Mouse (Mus musculus): ENCODE results near the gene Adig.

Gene Adig

DNA sequence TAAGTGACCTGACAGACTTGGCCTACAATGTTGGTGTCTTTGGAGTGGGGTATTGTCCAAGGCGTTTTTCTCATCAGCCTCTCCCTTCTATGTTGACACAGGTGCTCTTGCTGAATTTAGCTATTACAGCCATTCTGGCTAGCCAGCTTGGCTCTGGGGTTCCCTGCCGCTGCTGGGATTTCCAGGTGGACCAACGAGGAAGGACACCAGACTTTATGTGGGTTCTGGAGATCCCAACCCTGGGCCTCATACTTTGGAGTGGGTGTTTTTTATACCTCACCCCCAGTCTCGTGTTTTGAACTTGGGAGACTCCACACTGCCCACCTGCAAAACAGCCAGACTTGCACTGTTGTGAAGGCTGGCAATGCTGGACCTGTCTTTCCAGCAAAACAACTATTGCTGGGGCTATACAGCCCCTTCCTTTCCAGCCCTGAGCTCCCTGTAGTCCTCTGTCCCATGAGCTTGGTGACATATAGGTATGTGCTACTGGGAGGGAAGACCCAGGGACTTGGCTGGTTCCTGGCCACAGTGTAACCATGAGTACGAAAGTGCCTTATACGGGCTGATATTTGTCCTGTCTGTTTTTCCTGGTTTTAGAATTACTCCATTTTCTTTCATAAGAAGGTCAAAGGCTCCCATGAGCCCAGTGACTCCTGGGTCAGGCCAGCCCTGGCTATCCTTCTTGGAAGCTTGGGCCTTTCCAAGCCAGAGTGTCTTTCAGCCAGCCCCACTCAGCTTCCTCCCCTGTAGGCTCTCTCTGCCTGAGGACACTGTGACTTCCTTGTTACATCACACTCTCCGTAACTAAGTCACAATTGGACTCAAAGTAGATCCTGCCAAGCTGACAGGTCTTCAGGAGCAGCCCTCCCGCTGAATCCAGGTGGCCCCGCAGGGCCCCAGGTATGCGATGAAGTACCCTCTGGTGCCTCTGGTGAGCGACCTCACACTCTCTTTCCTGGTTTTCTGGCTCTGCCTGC is at the start of gene Adig:
Adig (plus strand) TSS at position 777 of the 977 bp plus-strand sequence.
- DNase-seq (ENCODE audit: low read depth, low spot score) = no peak

DNA sequence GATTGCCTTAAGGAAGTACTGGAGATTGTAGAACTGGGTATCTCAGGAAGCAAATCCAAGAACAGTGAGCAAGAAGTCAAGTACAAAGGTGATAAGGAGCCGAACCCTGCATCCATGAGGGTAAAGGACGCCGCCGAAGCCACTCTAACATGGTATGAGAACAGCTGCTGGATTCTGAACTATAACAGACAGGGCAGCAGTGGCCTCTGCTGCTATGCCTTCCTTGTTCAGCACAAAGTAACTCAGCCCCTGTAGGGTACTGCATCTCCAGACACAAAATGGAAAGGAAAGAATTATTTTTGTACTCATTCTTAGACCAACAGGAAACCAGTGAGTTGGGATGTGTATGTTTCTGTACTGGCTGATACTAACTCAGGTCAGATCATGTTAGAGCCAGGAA is 46.0 kb upstream of the Adig start:
- DNase-seq (ENCODE audit: low read depth, low spot score) = no peak

DNA sequence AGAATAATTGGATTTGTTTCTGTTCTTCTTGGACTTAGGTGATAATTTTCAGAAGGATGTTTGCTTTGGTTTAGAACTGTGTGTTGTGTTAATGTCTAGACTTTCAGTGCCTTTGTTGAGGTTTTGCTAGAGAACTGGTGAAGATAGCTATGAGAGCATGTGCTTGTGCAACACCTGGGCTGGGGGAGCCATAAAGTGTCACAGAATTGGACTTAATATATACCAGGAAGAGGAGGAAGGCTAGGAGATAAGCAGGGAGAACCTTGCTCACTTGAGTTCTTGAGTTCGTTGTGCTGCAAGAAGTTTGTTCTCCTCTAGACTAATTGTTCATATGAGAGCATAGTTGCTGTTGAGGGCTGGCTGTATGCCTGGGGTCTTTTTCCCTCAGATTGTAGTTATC is 44.8 kb upstream of the Adig start:
- DNase-seq (ENCODE audit: low read depth, low spot score) = no peak

DNA sequence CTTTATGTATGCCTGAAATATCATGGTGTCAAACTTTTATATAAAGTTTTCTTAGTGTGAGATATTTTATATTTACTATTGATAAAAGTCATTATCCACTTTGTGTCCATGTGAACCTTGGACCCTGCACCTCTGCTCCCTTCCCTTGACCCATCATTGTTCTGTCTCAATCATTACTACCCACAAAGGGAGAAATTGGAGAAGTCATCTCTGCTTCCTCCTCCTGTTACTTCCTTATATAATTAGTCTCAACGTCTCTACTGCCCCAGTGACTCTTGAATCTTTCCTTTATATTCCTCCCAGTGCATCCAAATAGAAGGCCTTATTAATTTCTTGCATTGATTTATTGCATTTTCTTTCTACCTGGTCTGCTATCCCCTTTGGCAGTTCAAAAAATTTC is 40.0 kb upstream of the Adig start:
- no peak for DNase-seq (ENCODE audit: low read depth, low spot score)

DNA sequence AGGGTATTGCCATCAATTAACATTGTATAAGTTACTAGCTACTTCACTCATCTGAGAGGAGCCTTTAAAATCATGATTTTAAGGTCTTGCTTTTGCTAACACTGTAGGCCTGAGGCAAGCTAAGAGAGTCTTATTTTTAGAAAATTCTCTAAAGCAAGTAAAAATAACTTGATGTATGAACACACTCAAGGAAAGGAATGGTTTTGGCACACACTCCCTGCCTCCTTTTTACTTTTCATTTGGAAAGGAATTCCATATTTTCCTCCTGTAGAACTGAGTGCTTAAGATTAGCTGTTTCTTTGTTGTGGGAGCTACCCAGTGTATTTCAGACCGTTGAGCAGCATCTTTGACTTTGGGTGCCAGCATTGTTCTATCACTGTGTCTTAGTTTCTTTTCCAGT is 28.3 kb upstream of the Adig start:
- no peak for DNase-seq (ENCODE audit: low read depth, low spot score)

DNA sequence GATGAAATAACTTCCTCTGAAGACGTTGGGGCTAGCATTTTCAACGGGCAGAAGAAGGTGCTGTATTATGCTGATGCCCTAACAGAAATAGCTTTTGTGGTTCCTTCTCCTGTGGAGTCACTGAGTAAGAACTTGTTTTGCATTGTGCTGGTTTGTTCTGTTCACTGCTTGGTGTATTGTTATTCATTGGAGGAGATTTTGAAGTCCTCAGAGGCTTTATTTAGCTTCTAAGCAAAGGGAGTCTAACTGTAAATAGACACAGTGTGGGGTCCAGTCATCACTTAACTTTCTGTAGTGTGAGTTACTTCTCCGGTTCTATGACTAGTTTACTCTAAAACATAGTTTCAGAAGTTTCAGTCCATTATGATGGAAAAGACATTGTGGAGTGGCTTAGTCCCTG is 24.8 kb upstream of the Adig start:
- DNase-seq (ENCODE audit: low read depth, low spot score) = no peak

DNA sequence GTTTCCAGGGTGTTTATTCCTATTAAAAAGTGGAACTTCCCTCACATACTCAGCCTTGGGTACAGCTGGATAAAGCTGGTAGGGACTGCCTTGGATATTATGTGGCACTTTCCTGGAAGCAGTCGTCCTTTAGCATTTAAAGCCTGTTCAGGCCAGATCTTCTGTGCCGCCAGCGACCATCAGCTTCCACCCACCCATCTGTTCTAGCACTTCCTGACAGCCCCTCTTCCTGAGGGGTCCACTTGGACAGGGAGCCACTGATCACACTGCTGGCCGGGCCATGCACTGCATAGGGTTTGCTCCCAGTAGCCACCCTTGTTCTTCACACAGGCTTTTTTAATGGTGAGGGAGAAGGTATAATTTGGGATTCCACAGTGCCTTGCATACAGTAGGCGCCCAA is 4.0 kb upstream of the Adig start:
- no peak for DNase-seq (ENCODE audit: low read depth, low spot score)

DNA sequence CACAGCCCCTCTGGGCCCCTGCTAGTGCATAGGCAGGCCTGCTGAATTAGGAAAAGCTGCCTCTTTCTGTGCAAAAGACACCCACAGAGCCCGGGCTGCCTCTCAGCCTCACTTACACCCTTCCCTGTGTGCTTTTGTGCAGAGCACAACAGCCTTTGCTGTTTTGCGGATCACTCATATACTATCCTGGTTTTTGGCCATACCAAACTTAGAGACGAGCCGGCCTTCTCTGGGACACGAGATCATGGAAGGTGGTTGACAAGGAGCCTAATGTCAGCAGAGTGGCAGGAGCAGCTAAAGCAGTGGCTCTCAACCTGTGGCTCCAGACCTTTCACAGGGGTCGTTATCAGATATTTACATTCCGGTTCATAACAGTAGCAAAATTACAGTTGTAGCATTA is 814 bp downstream of the Adig start:
- DNase-seq (ENCODE audit: low read depth, low spot score) = no peak

DNA sequence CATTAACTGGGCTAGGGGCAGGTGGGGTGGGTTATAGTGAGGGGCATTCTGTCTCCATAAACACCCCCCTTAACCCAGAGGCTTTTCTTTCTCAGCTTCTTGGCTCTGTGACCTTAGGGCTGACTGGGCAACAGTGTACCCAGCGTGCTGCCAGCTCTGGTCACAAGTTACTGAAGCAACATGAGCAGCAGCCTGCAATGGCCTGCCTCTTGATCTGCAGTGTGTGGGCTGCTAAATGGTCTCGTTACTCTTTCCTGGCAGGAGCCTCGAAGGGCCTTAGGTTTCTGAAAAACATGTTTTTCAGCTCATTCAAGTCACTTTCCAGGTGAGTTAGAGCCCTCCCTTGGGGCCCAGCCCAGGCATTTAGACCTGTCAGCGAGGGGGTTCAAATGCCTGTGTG is 1.3 kb downstream of the Adig start:
- no peak for DNase-seq (ENCODE audit: low read depth, low spot score)

DNA sequence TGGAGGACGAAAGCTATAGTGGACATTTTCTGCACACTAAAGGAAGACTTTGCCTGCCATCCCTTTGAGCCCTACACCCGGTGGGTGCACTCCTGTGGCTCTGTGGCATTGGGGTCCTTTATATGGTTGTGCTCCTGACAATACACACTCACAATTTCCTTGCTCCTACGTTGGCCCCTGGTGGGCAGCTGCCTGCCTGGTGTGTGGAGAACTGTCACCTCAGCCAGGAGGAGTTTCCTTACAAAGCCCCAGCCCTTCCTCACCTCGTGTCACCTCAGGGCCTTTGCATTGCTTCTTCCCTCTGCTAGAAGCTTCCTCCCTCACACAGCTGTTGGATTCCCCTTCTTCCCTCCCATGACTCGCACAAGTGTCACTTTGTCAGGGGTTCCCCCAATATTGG is 4.1 kb downstream of the Adig start:
- DNase-seq (ENCODE audit: low read depth, low spot score) = no peak

DNA sequence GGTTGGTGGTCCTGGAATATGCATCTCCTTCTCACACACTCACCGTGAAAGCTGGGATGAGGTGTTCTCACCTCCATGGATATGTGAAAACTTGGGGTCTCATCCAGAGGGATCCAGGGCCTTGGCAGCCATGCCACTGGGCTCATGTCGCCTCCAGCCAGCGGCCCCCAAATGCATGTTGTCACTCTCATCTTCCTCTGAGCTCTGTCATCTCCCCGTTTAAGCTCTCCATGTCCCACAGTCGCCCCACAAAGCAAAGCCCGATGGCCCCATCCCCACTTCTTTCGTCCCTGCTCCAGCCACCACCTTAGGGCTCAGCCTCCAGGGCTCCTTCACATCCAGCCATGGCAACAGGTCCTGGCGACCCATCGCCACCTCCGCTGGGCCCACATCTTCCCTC is 4.6 kb downstream of the Adig start:
- DNase-seq (ENCODE audit: low read depth, low spot score) = no peak

DNA sequence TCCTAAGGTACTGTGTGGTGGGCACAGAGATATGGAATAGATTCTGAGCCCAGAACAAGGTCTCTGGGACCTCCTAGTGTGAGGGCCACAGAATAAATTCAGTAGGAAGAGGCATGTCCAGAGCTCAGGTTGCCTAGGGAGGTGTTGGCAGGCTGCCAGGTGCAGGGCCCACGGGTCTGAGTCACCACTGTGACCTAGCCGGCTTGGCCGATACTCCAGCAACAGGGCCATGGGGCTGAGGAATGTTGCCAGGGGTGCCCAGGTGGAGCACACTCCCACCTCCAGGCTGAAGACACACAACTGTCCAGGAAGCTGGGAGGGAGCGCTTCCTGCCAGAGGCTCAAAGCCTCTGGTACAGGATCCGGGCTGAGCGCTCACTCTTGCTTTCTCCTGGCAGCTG is 8.3 kb downstream of the Adig start:
- DNase-seq (ENCODE audit: low read depth, low spot score) = no peak

DNA sequence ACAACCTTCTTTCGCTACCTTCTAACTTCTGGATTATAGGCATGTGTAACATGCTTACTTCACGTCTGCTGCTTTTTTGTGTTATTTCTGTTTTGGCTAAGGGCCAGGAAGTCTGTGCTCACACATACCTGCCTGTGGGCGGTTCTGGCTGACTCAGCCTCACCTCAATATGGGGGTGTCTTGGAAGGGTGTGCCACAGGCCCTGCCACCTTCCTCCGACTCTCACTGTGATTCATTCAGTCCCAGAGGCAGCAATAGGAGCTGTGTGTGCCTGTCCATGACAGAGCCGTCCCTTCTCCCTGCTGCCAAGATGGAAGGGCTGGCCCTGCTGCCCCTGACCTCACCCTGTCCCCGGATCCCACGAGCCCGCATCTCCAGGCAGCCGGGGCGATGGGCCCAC is 10.1 kb downstream of the Adig start, which contains the start of gene Arhgap40:
Arhgap40 (plus strand) TSS at position 269 of the 400 bp plus-strand sequence.
- DNase-seq (ENCODE audit: low read depth, low spot score) = no peak

DNA sequence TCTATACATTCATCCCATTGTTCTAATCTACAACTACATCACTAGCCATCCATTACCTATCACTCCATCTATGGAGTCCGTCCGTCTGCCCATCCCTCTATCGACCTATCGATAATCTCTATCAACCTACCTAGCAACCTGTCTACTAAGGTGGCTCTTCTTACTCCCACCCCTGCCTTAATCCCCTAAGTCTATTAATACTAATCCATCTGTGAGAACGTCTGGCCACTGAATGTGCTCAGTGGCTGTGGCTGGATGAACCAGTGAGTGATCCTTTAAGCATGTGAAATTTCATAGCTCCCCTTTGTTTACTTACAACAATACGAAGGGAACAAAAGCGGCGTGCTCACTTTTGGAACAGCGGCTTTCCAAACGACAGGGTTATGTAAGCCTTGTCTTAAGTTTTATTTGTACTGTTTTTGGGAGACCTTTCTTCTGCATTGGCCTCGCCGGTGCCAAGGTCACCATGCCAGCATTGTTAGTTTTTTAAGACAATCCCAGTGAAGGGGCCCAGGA is 11.5 kb downstream of the Adig start:
- no peak for DNase-seq (ENCODE audit: low read depth, low spot score)

DNA sequence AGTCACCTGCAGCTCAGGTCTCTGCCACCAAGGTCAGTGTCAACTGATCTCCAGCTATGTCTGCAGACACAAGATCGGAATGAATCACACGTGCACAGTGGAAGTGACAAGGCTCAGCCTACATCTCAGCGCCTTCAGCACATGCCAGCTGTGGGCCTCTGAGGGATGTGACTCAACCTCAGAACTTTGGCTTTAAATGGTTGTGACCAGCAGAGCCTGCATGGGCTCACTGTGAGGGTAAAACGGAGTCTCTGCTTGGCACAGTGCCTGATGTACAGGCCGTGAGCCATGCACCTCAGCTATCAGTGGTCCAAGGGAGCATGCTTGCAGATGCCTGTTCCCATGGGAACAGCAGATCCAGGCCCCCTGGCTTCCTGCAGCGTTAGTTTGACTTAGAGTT is 16.2 kb downstream of the Adig start:
- DNase-seq (ENCODE audit: low read depth, low spot score) = no peak

DNA sequence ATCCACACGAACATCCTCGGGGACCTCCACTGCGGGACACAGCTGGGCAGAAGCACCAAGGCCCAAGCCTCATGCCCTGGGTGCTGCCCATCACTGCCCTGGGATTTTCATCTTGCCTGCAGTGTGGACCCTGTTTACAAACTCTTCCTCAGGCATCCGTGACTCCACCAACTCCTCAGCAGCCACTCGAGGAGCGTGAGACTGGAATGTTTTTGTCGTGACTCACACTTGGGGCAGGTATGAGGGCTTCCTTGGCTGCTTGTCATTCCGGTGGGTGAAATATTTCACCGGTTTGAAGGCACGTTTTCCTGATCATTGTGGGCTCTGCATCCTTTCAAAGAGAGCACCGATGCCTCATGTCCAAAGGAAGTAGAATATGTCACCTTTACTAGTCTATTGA is 16.7 kb downstream of the Adig start:
- DNase-seq (ENCODE audit: low read depth, low spot score) = no peak

DNA sequence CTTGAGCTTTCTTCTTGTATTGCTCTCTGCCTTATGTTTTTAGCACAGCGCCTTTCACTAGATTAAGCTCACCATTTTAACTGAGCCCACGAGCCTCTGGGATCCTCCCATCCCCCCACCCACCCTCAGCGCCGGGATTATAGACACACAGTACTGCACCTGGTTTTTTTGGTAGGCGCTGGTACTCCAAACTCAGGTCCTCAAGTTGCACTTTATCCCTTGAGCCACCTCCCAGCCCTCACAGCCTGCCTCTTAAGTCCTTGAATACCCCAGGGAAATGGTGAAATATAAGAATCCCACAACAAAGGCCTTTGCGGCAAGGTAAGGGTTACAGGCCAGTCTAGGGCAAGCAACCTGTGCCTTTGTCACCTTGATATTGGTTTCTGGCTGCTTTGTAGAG is 17.4 kb downstream of the Adig start:
- no peak for DNase-seq (ENCODE audit: low read depth, low spot score)

DNA sequence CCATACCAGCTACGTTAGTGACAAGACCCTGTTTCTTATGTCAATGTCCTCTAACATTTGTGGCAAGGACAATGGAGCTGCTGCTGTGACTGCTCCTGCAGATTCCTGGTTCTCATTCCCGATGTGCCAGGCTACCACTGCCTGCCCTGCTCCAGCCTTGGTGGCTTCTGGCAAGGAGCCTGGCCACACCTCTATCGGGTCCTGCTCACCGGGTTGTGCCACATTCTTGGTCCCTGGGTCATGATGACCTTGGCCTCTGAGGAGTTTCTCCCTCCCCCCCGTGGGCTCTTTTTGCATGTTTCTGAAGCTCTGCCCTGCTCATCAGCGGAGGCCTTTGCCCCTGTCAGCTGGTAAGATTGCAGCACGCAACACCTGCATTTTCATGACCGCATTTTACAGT is 20.6 kb downstream of the Adig start:
- DNase-seq (ENCODE audit: low read depth, low spot score) = no peak

DNA sequence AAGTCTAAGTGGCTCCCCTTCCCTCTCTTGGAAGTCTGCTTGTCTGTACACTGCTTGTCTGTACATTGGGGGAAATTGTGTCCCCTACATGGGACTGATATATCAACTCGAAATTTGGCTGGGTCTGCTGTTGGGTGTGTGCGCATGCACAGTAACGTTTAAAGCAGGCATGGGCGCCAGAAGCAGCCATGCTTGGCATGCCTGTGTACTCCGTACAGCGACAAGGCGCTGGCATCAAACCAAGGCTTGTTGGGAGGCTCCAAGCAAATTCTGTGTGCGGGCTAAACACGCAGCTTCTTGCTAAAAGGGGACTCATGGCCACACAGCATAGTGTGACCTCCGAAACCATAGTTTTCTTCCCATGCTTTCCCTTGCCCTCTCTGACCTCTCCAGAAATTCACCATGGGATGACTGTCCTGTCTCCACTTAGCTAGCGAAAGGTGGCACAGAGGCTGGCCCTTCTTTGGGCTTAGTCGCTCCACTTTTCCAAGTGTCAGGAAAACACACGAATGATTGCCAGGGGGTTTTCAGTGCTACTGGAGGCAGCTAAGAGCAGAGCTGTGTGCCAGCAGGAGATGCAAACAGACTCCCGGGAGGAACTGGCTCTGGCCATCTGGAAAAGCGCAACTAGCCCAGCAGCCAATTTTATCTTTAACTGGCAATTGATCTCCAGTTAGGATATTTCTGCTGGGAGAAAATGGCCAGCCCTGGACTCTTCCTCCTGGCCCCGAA is 21.9 kb downstream of the Adig start:
- DNase-seq (ENCODE audit: low read depth, low spot score) = no peak

DNA sequence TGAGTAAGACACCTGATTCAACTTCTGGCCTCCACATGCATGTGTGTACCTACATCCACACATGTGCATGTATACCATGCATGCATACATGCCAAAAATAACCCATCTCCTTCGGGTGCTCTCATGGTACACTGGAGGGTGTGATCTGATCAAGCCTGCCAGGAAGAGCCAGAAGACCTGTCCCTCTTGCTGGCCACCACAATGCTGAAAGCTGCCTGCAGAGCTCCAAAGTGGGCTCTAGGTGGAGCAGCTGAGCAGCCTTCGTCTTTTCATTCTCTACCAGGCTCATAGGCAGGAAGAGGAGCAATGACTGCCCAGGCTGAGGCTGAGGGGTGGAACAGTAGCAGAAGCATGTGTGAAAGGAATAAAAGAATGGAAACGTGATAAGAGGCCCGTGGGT is 31.7 kb downstream of the Adig start:
- no peak for DNase-seq (ENCODE audit: low read depth, low spot score)

DNA sequence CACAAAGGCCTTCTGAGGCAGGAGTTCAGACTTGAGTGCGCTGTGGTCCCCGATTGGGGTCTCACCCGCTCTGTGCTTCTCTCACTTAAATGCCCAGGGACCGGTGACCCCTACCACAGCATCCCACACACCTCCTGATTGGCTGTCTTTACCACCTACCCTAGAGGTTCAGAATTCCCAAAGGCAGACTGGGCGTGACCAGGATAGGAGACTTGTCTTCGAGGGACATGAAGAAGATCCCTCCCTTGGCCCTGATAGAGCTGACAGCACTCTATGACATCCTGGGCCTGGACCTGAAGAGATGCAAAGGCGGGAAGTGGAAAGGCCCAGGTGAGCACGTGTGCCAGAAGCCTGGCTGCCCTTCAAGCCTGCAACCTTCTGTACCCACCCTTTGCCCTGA is 32.1 kb downstream of the Adig start:
- DNase-seq (ENCODE audit: low read depth, low spot score) = no peak

DNA sequence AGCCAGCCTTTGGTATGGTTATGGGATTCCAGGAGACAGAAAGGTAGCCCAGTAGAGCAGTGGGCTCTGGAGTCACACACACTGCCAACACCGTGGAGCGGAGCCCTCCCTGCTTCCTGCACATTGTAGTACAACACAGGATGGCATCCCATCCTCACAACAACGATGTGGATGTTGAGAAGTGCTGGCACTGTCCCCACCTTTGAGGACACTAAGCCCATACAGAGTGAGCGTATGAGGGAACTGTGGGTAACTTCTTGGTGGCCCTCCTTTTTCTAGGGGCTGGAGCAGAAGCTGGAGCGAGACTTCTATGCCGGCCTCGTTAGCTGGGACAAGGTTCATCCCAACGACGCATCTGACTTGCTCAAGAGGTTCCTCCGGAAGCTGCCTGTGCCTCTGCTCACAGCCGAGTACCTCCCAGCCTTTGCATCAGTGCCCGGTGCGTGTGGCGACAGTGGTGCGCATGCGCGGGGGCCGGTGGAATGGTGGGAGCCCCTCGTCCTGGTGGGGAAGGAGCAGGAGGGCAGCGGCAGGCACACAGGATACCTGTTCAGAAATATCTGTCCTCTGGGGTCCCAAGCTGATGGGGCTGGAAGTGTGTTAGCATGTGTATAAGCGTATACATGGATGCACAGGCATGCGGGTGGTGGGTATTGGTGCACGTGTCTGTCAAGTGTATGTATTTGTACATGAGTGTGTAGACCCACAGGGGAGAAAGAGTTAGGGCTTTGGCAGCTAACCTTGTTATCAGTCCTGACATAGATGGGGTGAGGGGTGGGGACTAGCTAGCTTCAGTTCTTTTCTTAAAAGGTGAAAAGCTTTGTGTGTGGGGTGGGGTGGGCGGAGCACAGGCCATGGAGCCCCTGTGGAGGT is 37.3 kb downstream of the Adig start:
- DNase-seq (ENCODE audit: low read depth, low spot score) = no peak

Data from WW6 (cell line).